Mouse (Mus musculus): ENCODE data around the gene Bcl7b. TPM values are rescaled to one million over a fixed set of nuclear protein-coding genes. Genes with fewer than 3 reads are reported as not detected.

The Bcl7b gene
- polyA plus RNA-seq, 1 experiment, result 47.4 TPM

GRCm38 (mm10) chr5:135169479-135169878, 1.4 kb downstream of the Bcl7b start:
- no peak for DNase-seq (ENCODE audit: low read depth)

- no peak for DNase-seq (ENCODE audit: low read depth)
These were observed 3.7 kb downstream of the Bcl7b start for GRCm38 (mm10) chr5:135171688-135172220.

- DNase-seq (ENCODE audit: low read depth), result no peak
These were observed 4.9 kb downstream of the Bcl7b start for GRCm38 (mm10) chr5:135172986-135173385.

DNA sequence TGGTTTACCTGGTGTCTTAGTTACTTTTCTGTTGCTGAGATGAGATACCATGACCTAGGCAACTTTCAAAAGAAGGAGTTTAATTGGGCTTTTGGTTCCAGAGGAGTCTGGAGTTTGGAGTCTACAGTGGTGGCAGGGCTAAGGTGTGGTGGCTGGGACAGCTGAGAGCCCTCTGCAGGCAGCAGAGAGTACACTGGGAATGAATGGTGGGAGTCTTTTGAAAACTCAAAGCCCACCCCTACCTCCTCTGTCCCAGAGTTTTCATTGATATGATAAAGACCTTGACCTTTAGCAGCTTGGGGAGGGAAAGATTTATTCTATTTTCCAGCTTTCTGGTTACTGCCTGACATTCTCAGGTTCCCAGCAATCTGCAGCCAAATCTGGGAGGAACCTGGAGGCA, 7.0 kb downstream of the Bcl7b start:
- DNase-seq (ENCODE audit: low read depth), result no peak

DNA sequence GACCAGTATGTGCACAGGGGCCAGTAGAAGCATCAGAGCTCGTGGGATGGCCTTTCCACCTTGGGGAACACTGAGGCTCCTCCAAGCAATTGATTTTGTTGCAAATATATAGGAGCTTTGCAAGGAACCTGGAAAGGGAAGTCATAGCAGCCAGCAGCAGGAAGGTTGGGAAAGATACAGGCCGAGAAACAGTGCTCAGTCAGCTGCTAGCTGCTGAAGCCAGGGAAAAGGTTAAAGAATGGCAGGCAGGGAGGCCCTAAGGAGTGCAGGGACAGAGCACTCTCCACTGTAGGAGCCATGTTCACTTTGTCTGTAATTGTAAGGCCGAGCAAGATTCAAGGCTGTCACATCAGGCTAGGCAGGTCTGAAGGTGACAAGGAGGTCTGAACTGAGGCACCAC, 10.4 kb downstream of the Bcl7b start:
- DNase-seq (ENCODE audit: low read depth), result no peak

GRCm38 (mm10) chr5:135178996-135179395, 10.9 kb downstream of the Bcl7b start:
- DNase-seq (ENCODE audit: low read depth), result no peak

DNA sequence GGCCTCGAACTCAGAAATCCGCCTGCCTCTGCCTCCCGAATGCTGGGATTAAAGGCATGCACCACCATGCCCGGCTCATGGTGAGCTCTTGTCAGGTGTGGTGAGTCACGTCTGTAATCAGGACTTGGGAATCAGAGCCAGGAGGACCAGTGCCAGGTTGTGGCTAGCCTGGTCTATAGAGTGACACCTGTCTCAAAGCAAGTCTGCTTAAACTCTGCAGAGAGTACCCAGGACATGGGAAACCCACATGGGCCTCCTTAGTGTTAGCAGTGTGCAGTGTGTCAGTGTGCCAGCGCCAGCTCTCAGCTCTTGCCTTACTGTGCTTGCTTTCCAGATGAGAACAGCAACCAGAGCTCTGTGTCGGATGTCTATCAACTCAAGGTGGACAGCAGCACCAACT, 11.5 kb downstream of the Bcl7b start:
- DNase-seq (ENCODE audit: low read depth), result no peak

GRCm38 (mm10) chr5:135180796-135181195, 12.7 kb downstream of the Bcl7b start:
- no peak for DNase-seq (ENCODE audit: low read depth)

- no peak for DNase-seq (ENCODE audit: low read depth)
These were observed 13.7 kb downstream of the Bcl7b start for GRCm38 (mm10) chr5:135181776-135182175.

DNA sequence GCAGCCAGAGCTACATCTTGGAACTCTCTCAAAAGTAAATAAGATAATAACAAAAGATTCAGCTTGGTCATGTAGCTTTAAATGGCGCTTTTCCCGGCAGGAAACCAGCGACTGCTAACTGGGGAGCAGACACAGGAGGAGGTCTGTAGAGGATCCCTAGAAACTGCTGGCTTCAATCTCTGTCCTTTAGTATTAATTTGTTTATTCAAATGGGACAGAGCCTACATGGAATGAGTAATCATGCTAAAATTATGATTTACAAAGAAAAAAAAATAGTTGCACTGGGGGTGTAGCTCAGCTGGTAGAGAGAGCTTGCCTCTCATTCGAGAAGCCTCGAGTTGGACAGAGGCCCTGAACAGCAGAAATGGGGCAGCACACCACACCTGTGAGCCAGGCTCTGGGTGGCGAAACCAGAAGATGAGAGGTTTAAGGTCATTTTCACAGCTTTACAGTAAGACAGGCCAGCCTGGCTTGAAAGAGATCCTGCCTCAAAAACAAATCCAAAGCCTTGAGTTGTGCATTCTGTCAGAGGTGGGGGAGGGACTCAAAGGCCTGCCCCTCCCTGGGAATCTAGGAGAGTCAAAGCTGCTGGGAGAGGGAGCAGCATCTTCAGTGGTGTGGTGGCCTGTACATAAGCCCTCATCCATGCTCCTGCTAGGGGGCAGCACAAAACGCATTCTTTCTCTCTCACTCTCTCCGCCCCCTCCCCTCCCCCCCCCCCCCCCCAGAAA, 15.2 kb downstream of the Bcl7b start:
- DNase-seq (ENCODE audit: low read depth), result no peak

- DNase-seq (ENCODE audit: low read depth), result no peak
These were observed 16.9 kb downstream of the Bcl7b start for GRCm38 (mm10) chr5:135185016-135185415.

DNA sequence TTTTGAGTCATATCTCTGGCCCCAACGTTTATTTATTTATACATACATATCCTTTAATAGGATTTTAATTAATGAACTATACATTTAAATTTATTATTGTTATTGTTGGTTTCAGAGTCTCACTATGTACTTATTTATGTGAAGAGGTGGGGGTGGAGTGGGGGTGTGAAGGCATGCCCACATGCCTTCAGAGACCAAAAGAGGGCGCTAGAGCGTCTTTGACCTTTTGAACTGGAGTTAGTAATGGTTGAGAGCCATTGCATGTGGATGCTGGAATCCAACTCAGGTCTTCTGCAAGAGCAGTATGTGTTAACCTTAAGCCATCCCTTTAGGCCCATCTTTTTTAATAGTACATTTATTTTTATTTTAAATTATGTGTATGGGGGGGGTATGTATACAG, 17.5 kb downstream of the Bcl7b start:
- DNase-seq (ENCODE audit: low read depth), result no peak

DNA sequence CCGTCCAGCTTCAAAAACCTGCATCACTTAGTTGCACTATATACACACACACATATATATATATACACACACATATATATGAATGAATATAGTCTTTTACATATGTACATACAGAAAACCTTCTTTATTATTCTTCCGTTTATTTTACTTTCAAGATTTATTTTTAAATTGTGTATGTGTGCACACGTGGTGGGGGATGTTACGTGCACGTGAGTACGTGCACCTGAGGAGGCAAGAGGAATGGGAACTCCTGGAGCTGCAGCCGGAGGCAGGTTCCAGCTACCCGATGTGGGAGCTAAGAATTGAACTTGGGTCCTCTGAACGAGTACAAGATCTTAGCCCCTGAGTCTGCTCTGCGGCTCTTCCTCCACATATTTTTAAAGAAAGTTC, 18.1 kb downstream of the Bcl7b start:
- DNase-seq (ENCODE audit: low read depth), result no peak

- peak; percentile 75 for DNase-seq (ENCODE audit: low read depth)
These were observed 18.7 kb downstream of the Bcl7b start, which contains the start of gene Baz1b for GRCm38 (mm10) chr5:135186621-135187348. Baz1b (plus strand) TSS chr5:135187264.

DNA sequence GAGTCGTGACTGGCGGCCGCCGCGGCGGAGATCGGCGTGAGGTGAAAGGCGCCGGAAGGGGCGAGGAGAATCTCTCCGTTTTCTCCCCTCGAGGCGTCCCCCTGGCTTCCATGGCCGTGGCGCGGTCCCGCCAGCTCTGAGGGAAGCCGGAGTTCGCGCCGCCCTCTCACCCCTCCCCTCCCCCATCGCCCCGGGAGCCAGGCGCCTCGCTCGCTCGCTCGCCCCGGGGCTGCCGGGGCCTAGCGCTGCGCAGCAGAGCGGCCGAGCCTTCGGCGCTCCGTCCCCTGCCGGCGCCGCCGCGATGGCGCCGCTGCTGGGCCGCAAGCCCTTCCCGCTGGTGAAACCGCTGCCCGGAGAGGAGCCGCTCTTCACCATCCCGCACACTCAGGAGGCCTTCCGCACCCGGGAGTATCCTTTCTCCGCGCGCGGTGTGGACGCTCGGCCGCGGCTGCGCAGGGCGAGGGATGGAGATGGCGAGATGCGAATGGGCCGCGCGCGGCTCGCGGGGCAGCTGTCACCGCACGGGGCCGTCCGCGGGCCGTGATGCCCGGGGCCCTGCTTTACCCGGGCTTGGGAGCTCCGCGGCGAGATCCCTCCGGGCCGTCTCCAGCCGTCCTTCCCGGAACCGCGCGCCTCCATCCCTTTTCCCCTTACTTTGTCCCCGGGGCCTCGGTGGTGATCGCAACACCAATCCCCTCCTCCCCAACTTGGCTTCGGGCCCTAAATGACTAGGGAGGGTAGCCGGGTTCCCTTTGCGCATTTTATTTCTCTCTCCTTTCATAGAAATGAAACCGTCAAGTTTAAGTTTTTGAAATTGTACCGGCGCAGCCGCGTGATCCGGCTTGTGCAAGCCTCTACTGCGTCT, 19.5 kb downstream of the Bcl7b start:
- DNase-seq (ENCODE audit: low read depth), result no peak

GRCm38 (mm10) chr5:135188214-135188554, 20.1 kb downstream of the Bcl7b start:
- no peak for DNase-seq (ENCODE audit: low read depth)

DNA sequence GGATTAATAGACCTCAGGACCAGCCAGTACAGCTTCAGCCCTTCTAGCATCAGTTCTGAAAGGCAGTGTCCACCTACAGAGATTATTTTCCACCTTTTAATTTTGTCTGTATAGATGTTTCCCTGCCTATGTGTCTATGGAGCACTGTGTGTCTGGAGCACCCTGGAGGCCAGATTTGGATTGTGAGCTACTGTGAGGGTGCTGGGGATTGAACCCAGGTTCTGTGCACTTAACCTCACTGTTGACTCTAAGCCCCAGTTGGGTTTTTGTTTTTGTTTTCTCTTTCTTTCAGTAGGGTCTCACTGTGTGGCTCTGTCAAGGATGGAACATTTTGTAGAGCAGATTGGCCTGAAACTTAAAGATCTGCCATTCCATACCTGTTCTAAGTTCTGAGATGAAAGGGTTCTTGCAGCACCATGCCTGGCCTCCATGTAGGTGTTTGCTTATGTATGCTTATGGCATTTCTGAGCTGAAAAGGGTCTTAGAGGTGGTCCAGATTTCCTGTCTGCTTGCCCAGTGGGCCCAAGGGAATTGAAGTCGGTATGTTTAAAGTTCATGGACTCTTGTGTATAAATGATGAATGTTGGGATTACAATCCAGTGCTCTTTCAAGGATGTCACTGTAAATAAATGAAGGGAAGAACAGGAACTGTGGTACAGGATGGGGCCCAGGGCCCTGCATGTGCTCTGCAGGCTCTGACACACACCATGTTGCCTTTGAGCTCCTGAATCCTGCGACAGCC, 21.4 kb downstream of the Bcl7b start:
- DNase-seq (ENCODE audit: low read depth), result no peak

DNA sequence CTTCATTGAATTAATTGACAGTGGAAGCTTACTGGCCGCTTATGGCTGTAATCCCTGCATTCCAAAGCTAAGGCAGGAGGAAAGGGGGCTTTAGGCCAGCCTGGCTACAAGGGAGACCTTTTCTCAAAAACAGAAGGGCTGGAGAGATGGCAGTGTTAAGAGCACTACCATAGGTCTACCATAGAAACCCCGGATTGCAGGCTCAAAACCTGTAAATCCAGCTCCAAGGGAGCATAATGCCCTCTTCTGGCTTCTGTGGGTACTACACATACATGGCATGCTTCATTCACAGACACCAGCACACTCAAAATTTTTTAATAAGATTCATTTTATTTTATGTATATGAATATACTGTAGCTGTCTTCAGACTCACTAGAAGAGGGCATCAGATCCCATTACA, 23.5 kb downstream of the Bcl7b start:
- no peak for DNase-seq (ENCODE audit: low read depth)

GRCm38 (mm10) chr5:135192431-135192830, 24.3 kb downstream of the Bcl7b start:
- DNase-seq (ENCODE audit: low read depth), result no peak

- DNase-seq (ENCODE audit: low read depth), result no peak
These were observed 28.3 kb downstream of the Bcl7b start for GRCm38 (mm10) chr5:135196367-135196766.

- DNase-seq (ENCODE audit: low read depth), result no peak
These were observed 34.7 kb downstream of the Bcl7b start for GRCm38 (mm10) chr5:135202763-135203162.

DNA sequence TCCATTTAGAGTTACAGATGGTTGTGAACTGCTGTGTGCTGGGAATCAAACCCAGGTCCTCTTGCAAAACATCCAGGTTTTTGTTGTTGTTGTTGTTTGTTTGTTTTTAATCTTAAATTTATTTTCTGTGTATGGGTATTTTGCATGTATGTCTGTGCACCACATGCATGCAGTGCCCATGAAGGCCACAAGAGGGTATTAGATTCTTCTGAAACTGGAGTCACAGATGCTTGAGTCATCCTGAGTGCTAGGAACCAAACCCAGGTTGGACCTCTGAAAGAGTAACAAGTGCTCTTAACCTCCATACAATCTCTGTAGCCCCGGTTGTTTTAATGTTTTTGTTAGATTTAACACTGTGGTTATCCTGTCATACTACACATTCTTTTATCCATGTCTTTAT, 40.1 kb downstream of the Bcl7b start:
- DNase-seq (ENCODE audit: low read depth), result no peak

Data from gonadal fat pad, adult 2 months (tissue).